Mouse (Mus musculus): ENCODE measurements around the gene Atic.

Gene Atic

GRCm38 (mm10) chr1:71595365-71595764, 38.4 kb downstream of the Atic start:
- no peak for DNase-seq

GRCm38 (mm10) chr1:71605751-71606150, 48.8 kb downstream of the Atic start:
- DNase-seq, result no peak

- DNase-seq, result no peak
Measured at GRCm38 (mm10) chr1:71606600-71607325, 49.8 kb downstream of the Atic start.

- no peak for DNase-seq
Measured at GRCm38 (mm10) chr1:71609057-71609775, 52.3 kb downstream of the Atic start.

GRCm38 (mm10) chr1:71609916-71610315, 53.0 kb downstream of the Atic start:
- DNase-seq, result no peak

GRCm38 (mm10) chr1:71612256-71612655, 55.3 kb downstream of the Atic start:
- no peak for DNase-seq

- DNase-seq, result no peak
Measured at GRCm38 (mm10) chr1:71614545-71615246, 57.7 kb downstream of the Atic start.

GRCm38 (mm10) chr1:71621526-71621925, 64.6 kb downstream of the Atic start:
- DNase-seq, result no peak

GRCm38 (mm10) chr1:71623625-71624024, 66.7 kb downstream of the Atic start:
- DNase-seq, result no peak
